Mouse (Mus musculus) ES-Bruce4 (cell line): Measurements from ENCODE around the gene Zfp280c.

ENCODE experiments used
- EP300 ChIP-seq: IDR thresholded peaks from 2 replicates; pipeline ENCODE4 v1.6.1; 2011; ENCODE audit warnings: low read depth, low read length; ENCODE audit not compliant: insufficient read depth
- POLR2A ChIP-seq: IDR thresholded peaks from one replicate; pipeline ENCODE4 v1.8.1; 2011; ENCODE audit warnings: low read length; ENCODE audit not compliant: insufficient read depth

DNA sequence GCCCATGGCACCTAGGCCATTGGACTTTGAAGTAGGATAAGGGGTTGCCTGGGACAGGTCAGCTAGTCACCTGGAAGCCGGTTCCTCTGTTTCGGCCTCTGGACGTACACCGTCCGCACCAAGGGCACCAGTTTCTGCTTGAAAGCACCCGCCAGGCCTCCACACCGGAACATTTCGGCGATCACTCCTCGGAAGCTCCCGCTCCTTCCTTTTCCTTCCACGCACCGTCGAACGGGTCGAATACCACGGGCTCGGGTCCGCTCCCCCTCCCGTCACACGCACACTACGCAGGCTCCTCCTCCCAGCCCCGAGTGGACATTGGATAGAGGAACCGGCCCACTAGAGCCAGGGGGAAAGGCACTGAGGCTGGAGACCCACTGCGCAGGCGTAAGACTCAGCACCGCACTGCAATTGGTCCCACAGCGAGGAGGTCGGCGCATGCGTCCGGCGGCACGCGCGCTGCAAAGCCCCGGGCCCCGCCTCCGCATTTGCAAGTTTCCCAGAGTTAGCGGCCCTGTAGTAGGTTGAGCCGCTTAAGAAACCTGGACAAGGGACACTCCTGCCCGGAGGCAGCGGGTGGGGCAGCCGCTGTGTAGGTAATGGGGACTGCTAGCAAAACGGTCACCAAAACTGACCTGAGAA is 81.0 kb downstream of the Zfp280c start, which contains the start of gene Aifm1:
- no peak for TF ChIP-seq EP300
- peak; percentile 23 for TF ChIP-seq POLR2A
